In the genomic region with DNA sequence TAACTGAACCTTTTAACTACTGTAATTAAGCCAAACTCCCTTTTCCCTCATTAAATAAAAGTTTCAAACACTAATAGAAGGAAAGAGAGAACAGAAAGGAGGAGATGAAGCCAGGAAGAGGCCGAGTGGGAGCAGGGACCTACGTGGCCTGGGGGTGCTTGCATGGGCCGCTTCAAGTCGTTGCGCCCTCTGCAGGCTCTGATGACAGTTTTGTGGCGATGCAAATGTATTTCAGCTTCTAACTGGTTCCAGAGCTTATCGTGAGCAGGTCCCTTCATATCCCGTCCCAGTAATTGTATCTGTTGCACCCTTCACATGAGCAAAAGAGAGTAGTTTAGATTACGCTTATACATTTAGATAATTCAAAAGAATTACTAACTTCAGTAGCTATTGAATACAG, we compare ENCODE assay signal across 23 mouse cellular contexts. TPM values are rescaled to one million over a fixed set of nuclear protein-coding genes. Genes with fewer than 3 reads are reported as not detected.
A peak's percentile ranks its signal among the peaks of the same experiment; 100 is the strongest.
DNase-seq lines count a peak whose midpoint lies in the region; ATAC-seq and TF ChIP-seq lines count a peak whose summit lies in the region.
"Had no signal": no experiment of that assay in that cellular context is flagged by ENCODE, and none has a peak within 500 bp of the region (broad histone marks: within the 10 kb centered on the region; RNA-seq: fewer than 3 reads in every experiment).

No protein-coding gene starts in this region.

- no peak overlapping the region for H3K4me3 ChIP-seq in heart, adult 2 months
- no peak overlapping the region for H3K4me3 ChIP-seq in liver, adult 2 months (ENCODE audit: insufficient read depth, low read depth, low read length)
- no peak overlapping the region for H3K4me3 ChIP-seq in stomach, postnatal 0 days (ENCODE audit: low read depth, low read length)
- H3K4me3 ChIP-seq: forebrain, embryonic 10.5 days; heart, embryonic 13.5 days; megakaryocyte, embryonic 14.5 days; myocyte had no signal

- DNase-seq in heart, adult 2 months, result no peak
- DNase-seq in heart, postnatal 36 days, result no peak
- no peak for DNase-seq in liver, adult 2 months (ENCODE audit: extremely low read depth, low read depth, low spot score)
- no peak for DNase-seq in liver
- peak; percentile 13 for DNase-seq in thymus, postnatal 4 days
- DNase-seq in thymus, adult 18-20 months, result no peak
- peak; percentile 19 for DNase-seq in stomach, postnatal 0 days (ENCODE audit: low spot score)
- no peak for DNase-seq in urinary bladder, postnatal 4 days (ENCODE audit: low spot score in 2 of 2)
- DNase-seq: adrenal gland, postnatal 14 days; gastrocnemius, postnatal 25 days; right cerebral cortex, postnatal 14 days had no signal

- no peak for ATAC-seq in stomach, postnatal 0 days (ENCODE audit: low FRiP score, low TSS enrichment)
- ATAC-seq: intestine, embryonic 16.5 days had no signal

- WGBS in heart, adult 2 months, result 87% methylated on average over 9 of the region's 9 CpGs
- WGBS in liver, adult 2 months, result 91% methylated on average over 9 of the region's 9 CpGs
- 83% methylated on average over 9 of the region's 9 CpGs for WGBS in stomach, postnatal 0 days

- H3K4me2 ChIP-seq in stomach, postnatal 0 days (replicated peaks; ENCODE audit: low read depth), result no peak overlapping the region
- H3K4me2 ChIP-seq: heart, embryonic 13.5 days had no signal

- no peaks in the 10 kb centered on the region for H3K79me2 ChIP-seq in heart, adult 2 months (replicated peaks; ENCODE audit: control insufficient read depth, insufficient read depth, low read length)
- no peaks in the 10 kb centered on the region; the same call in 1 of the 2 replicates for H3K79me2 ChIP-seq in liver, adult 2 months (ENCODE audit: control insufficient read depth, insufficient read depth, low read length)

- H3K4me1 ChIP-seq in heart, adult 2 months (ENCODE audit: control insufficient read depth, insufficient read depth, low read length), result no peaks in the 10 kb centered on the region
- no peaks in the 10 kb centered on the region for H3K4me1 ChIP-seq in liver, adult 2 months (ENCODE audit: control insufficient read depth, insufficient read depth, low read length)
- H3K4me1 ChIP-seq in stomach, postnatal 0 days (replicated peaks; ENCODE audit: control insufficient read depth, insufficient read depth), result no peaks in the 10 kb centered on the region
- H3K4me1 ChIP-seq: forebrain, embryonic 10.5 days; heart, embryonic 13.5 days had no signal

- intact Hi-C loops in heart, adult 2 months (cut with DNase I), result no loop called here
- intact Hi-C loops in heart, postnatal 36 days (cut with DNase I), result no loop called here

- no peak for TF ChIP-seq POLR2A in heart, adult 2 months (IDR thresholded peaks at IDR 0.05; ENCODE audit: insufficient read depth, low read depth, low read length)
- TF ChIP-seq POLR2A in liver, adult 2 months (IDR thresholded peaks at IDR 0.05; ENCODE audit: extremely low read depth, insufficient read depth, low read length), result no peak

- H3K9ac ChIP-seq in heart, adult 2 months (ENCODE audit: low read depth, low read length), result no peak overlapping the region
- H3K9ac ChIP-seq in liver, adult 2 months (ENCODE audit: low read depth, low read length), result no peak overlapping the region
- H3K9ac ChIP-seq in stomach, postnatal 0 days (ENCODE audit: low read length), result no peak overlapping the region
- H3K9ac ChIP-seq: heart, embryonic 13.5 days had no signal

- H3K36me3 ChIP-seq in heart, adult 2 months (ENCODE audit: control insufficient read depth, insufficient read depth, low read length), result peaks cover 3% of the 10 kb centered on the region; the same call in 1 of the 2 replicates
- H3K36me3 ChIP-seq in liver, adult 2 months (ENCODE audit: control insufficient read depth, insufficient read depth, low read length), result peaks cover 36% of the 10 kb centered on the region
- H3K36me3 ChIP-seq in stomach, postnatal 0 days (ENCODE audit: control insufficient read depth, insufficient read depth, low read length), result peaks cover 11% of the 10 kb centered on the region; the same call in 1 of the 2 replicates

- H3K9me3 ChIP-seq in stomach, postnatal 0 days (ENCODE audit: control insufficient read depth, low read length), result no peaks in the 10 kb centered on the region
- H3K9me3 ChIP-seq: forebrain, embryonic 10.5 days; heart, embryonic 13.5 days; megakaryocyte, embryonic 14.5 days had no signal

- no peak overlapping the region for H3K27ac ChIP-seq in heart, adult 2 months
- H3K27ac ChIP-seq in liver, adult 2 months (replicated peaks; ENCODE audit: insufficient read depth, low read depth, low read length), result no peak overlapping the region
- no peak overlapping the region for H3K27ac ChIP-seq in stomach, postnatal 0 days (replicated peaks)
- H3K27ac ChIP-seq: forebrain, embryonic 10.5 days; heart, embryonic 13.5 days had no signal

- 0 out of 2 replicates have a peak, but pooled peaks have one; percentile 24 for TF ChIP-seq CTCF in heart, adult 2 months (IDR thresholded peaks at IDR 0.05)
- TF ChIP-seq CTCF in liver, adult 2 months (IDR thresholded peaks at IDR 0.05; ENCODE audit: low read depth, low read length), result peak; percentile 19; the same call in 1 of the 2 replicates
- TF ChIP-seq CTCF in stomach, postnatal 0 days (IDR thresholded peaks at IDR 0.05; ENCODE audit: low read depth), result peak; percentile 41

- H3K27me3 ChIP-seq in heart, adult 2 months (ENCODE audit: control insufficient read depth, insufficient read depth, low read length), result no peaks in the 10 kb centered on the region
- no peaks in the 10 kb centered on the region for H3K27me3 ChIP-seq in liver, adult 2 months (ENCODE audit: control insufficient read depth, insufficient read depth, low read length)
- no peaks in the 10 kb centered on the region for H3K27me3 ChIP-seq in stomach, postnatal 0 days (ENCODE audit: control insufficient read depth, insufficient read depth, low read length)
- H3K27me3 ChIP-seq: heart, embryonic 13.5 days; megakaryocyte, embryonic 14.5 days had no signal

- TF ChIP-seq EP300 in heart, adult 2 months (IDR thresholded peaks at IDR 0.05; ENCODE audit: insufficient read depth, low read depth, low read length), result no peak
- no peak for TF ChIP-seq EP300 in stomach, postnatal 0 days (optimal IDR thresholded peaks at IDR 0.05)

RNA-seq across cellular contexts. Expression of gene Gm26741, which starts 5.4 kb away (rescaled TPM):
- total RNA-seq in heart, adult 2 months (2021), result not detected
- not detected in 2 replicates for polyA plus RNA-seq in heart, adult 2 months (2012; rRNA removed)
- total RNA-seq in heart, postnatal 36 days (2021), result not detected
- total RNA-seq in liver, adult 2 months (2014; rRNA removed), result not detected in 2 replicates
- polyA plus RNA-seq in liver, adult 2 months (2012; rRNA removed), result not detected in 2 replicates
- not detected in 2 replicates for polyA plus RNA-seq in stomach, postnatal 0 days (2015; fragmentation: Nextera tagmentation; extraction: Ambion mirVana)
- total RNA-seq: adrenal gland, postnatal 14 days; gastrocnemius, postnatal 25 days; hematopoietic stem cell, adult 5-6 weeks; left cerebral cortex, adult 18-20 months had no signal
- polyA plus RNA-seq: embryonic facial prominence, embryonic 14.5 days; forebrain, embryonic 10.5 days; heart, embryonic 13.5 days; intestine, embryonic 16.5 days; large intestine, adult 2 months; limb, embryonic 11.5 days; liver, embryonic 16.5 days; myocyte; urinary bladder, adult 2 months had no signal

RNA-seq across cellular contexts. Expression of gene Gopc, which starts 28.7 kb away (rescaled TPM):
- total RNA-seq in heart, adult 2 months (2021), result 10 to 100 TPM; 11.9 to 12.0 TPM
- polyA plus RNA-seq in heart, adult 2 months (2012; rRNA removed), result 4.2 and 7.6 TPM in 2 replicates
- total RNA-seq in heart, postnatal 36 days (2021), result 10 to 100 TPM; 12.1 to 13.4 TPM
- 14.9 and 16.5 TPM in 2 replicates for total RNA-seq in liver, adult 2 months (2014; rRNA removed)
- polyA plus RNA-seq in liver, adult 2 months (2012; rRNA removed), result 3.7 and 4.8 TPM in 2 replicates
- polyA plus RNA-seq in stomach, postnatal 0 days (2015; fragmentation: Nextera tagmentation; extraction: Ambion mirVana), result 11.9 and 12.0 TPM in 2 replicates

RNA-seq across cellular contexts. Expression of gene Nepn, which starts 35.6 kb away (rescaled TPM):
- under 1 TPM; 0.59 to 0.63 TPM for total RNA-seq in heart, adult 2 months (2021)
- polyA plus RNA-seq in heart, adult 2 months (2012; rRNA removed), result 1.2 and 2.1 TPM in 2 replicates
- under 1 TPM; 0.53 to 0.65 TPM for total RNA-seq in heart, postnatal 36 days (2021)
- not detected in 2 replicates for total RNA-seq in liver, adult 2 months (2014; rRNA removed)
- polyA plus RNA-seq in liver, adult 2 months (2012; rRNA removed), result not detected in 2 replicates
- 0.55 TPM in 1 of 2 replicates, not detected in the other for polyA plus RNA-seq in stomach, postnatal 0 days (2015; fragmentation: Nextera tagmentation; extraction: Ambion mirVana)
- total RNA-seq: hematopoietic stem cell, adult 5-6 weeks; left cerebral cortex, adult 18-20 months had no signal
- polyA plus RNA-seq: embryonic facial prominence, embryonic 14.5 days; forebrain, embryonic 10.5 days; heart, embryonic 13.5 days; large intestine, adult 2 months; limb, embryonic 11.5 days had no signal

Comparison
In these comparisons a context has a peak if more than half of its experiments do, and no peak if none do; other contexts are left out.
1. DNase-seq: peak in thymus, postnatal 4 days (single experiment) and stomach, postnatal 0 days (single experiment); none in heart, adult 2 months (0 of 2), heart, postnatal 36 days (0 of 2), liver, adult 2 months (single experiment), liver (single experiment), thymus, adult 18-20 months (0 of 2) and urinary bladder, postnatal 4 days (0 of 2).
2. Peak in every context shown above with its lines, with median percentiles within 50 percentile points of each other: CTCF ChIP-seq.